Mouse (Mus musculus): Measurements from ENCODE around the gene Mcrip2. TPM values are rescaled to one million over a fixed set of nuclear protein-coding genes. Genes with fewer than 3 reads are reported as not detected.
A peak's percentile ranks its signal among the peaks of the same experiment; 100 is the strongest.

Gene Mcrip2
- polyA plus RNA-seq, 1 experiment from 2014 or later = 70.3 TPM

- no peak overlapping the region for H3K4me3 ChIP-seq
- no peak for ATAC-seq
- no peaks in the 10 kb centered on the region for H3K9me3 ChIP-seq (replicated peaks)
- no peak overlapping the region for H3K27ac ChIP-seq
- peaks cover 18% of the 10 kb centered on the region for H3K4me1 ChIP-seq
- no peak overlapping the region for H3K9ac ChIP-seq
- no peaks in the 10 kb centered on the region for H3K27me3 ChIP-seq (replicated peaks)
- H3K4me2 ChIP-seq = no peak overlapping the region
- peaks cover 6% of the 10 kb centered on the region for H3K36me3 ChIP-seq
- WGBS (ENCODE audit: insufficient replicate concordance) = 33% methylated on average over 2 of the region's 2 CpGs
Measured at GRCm38 (mm10) chr17:25895415-25895814, 26.9 kb upstream of the Mcrip2 start.

- Histone ChIP-seq H3K27me3 (replicated peaks) (no peaks in the 10 kb centered on the region), H3K4me2 (no peak overlapping the region)
- ATAC-seq = peak; percentile 72
Measured at GRCm38 (mm10) chr17:25893975-25894617, 25.5 kb upstream of the Mcrip2 start.

GRCm38 (mm10) chr17:25888837-25889236 is 20.3 kb upstream of the Mcrip2 start:
- Histone ChIP-seq H3K4me3 (no peak overlapping the region), H3K27ac (no peak overlapping the region)

More at GRCm38 (mm10) chr17:25893975-25894617, 25.5 kb upstream of the Mcrip2 start:
- Histone ChIP-seq H3K4me3 (no peak overlapping the region), H3K27ac (no peak overlapping the region), H3K4me1 (peaks cover 18% of the 10 kb centered on the region), H3K36me3 (peaks cover 12% of the 10 kb centered on the region), H3K9me3 (replicated peaks) (no peaks in the 10 kb centered on the region), H3K9ac (no peak overlapping the region)
- WGBS (ENCODE audit: insufficient replicate concordance) = 19% methylated on average over 2 of the region's 2 CpGs

GRCm38 (mm10) chr17:25887467-25887866 is 18.9 kb upstream of the Mcrip2 start:
- Histone ChIP-seq H3K36me3 (peaks cover 47% of the 10 kb centered on the region), H3K4me1 (peaks cover 21% of the 10 kb centered on the region), H3K9me3 (replicated peaks) (no peaks in the 10 kb centered on the region), H3K27ac (no peak overlapping the region), H3K27me3 (replicated peaks) (no peaks in the 10 kb centered on the region), H3K4me3 (no peak overlapping the region), H3K9ac (no peak overlapping the region), H3K4me2 (no peak overlapping the region)
- 69% methylated on average over 10 of the region's 10 CpGs for WGBS (ENCODE audit: insufficient replicate concordance)
- ATAC-seq = no peak

More at GRCm38 (mm10) chr17:25888837-25889236, 20.3 kb upstream of the Mcrip2 start:
- 63% methylated on average over 3 of the region's 3 CpGs for WGBS (ENCODE audit: insufficient replicate concordance)
- Histone ChIP-seq H3K27me3 (replicated peaks) (no peaks in the 10 kb centered on the region), H3K4me2 (no peak overlapping the region), H3K4me1 (peaks cover 16% of the 10 kb centered on the region), H3K9ac (no peak overlapping the region), H3K36me3 (peaks cover 33% of the 10 kb centered on the region), H3K9me3 (replicated peaks) (no peaks in the 10 kb centered on the region)
- ATAC-seq = no peak

- H3K9ac ChIP-seq = no peak overlapping the region
- no peak overlapping the region for H3K4me3 ChIP-seq
- H3K27me3 ChIP-seq (replicated peaks) = no peaks in the 10 kb centered on the region
- H3K9me3 ChIP-seq (replicated peaks) = no peaks in the 10 kb centered on the region
- H3K36me3 ChIP-seq = peaks cover 50% of the 10 kb centered on the region
- peaks cover 27% of the 10 kb centered on the region for H3K4me1 ChIP-seq
- no peak overlapping the region for H3K4me2 ChIP-seq
- H3K27ac ChIP-seq = no peak overlapping the region
- no peak for ATAC-seq
Measured at GRCm38 (mm10) chr17:25886806-25887205, 18.2 kb upstream of the Mcrip2 start.

- ATAC-seq = no peak
- 52% methylated on average over 4 of the region's 4 CpGs for WGBS (ENCODE audit: insufficient replicate concordance)
- no peak overlapping the region for H3K4me3 ChIP-seq
Measured at GRCm38 (mm10) chr17:25885636-25886035, 17.1 kb upstream of the Mcrip2 start.

GRCm38 (mm10) chr17:25883824-25884223 is 15.3 kb upstream of the Mcrip2 start:
- Histone ChIP-seq H3K36me3 (peaks cover 53% of the 10 kb centered on the region), H3K4me1 (peaks cover 41% of the 10 kb centered on the region), H3K4me2 (no peak overlapping the region), H3K9ac (no peak overlapping the region), H3K9me3 (replicated peaks) (no peaks in the 10 kb centered on the region), H3K4me3 (no peak overlapping the region), H3K27me3 (replicated peaks) (no peaks in the 10 kb centered on the region), H3K27ac (no peak overlapping the region)
- 75% methylated on average over 3 of the region's 3 CpGs for WGBS (ENCODE audit: insufficient replicate concordance)
- no peak for ATAC-seq

More at GRCm38 (mm10) chr17:25885636-25886035, 17.1 kb upstream of the Mcrip2 start:
- H3K9me3 ChIP-seq (replicated peaks) = no peaks in the 10 kb centered on the region
- peaks cover 38% of the 10 kb centered on the region for H3K4me1 ChIP-seq
- no peak overlapping the region for H3K9ac ChIP-seq
- no peaks in the 10 kb centered on the region for H3K27me3 ChIP-seq (replicated peaks)
- H3K4me2 ChIP-seq = no peak overlapping the region
- H3K27ac ChIP-seq = no peak overlapping the region
- H3K36me3 ChIP-seq = peaks cover 54% of the 10 kb centered on the region

GRCm38 (mm10) chr17:25883268-25883667 is 14.7 kb upstream of the Mcrip2 start:
- H3K9ac ChIP-seq = no peak overlapping the region
- H3K9me3 ChIP-seq (replicated peaks) = no peaks in the 10 kb centered on the region
- no peak overlapping the region for H3K27ac ChIP-seq
- H3K4me3 ChIP-seq = no peak overlapping the region
- H3K36me3 ChIP-seq = peaks cover 55% of the 10 kb centered on the region
- no peak overlapping the region for H3K4me2 ChIP-seq
- H3K4me1 ChIP-seq = peaks cover 41% of the 10 kb centered on the region
- no peak for ATAC-seq
- no peaks in the 10 kb centered on the region for H3K27me3 ChIP-seq (replicated peaks)
- WGBS (ENCODE audit: insufficient replicate concordance) = 85% methylated on average over 8 of the region's 8 CpGs

GRCm38 (mm10) chr17:25882306-25882705 is 13.7 kb upstream of the Mcrip2 start:
- WGBS (ENCODE audit: insufficient replicate concordance) = 40% methylated on average over 5 of the region's 5 CpGs
- Histone ChIP-seq H3K9me3 (replicated peaks) (no peaks in the 10 kb centered on the region), H3K27ac (peak overlapping the region; percentile 67; the same call in 1 of the 2 replicates), H3K4me3 (no peak overlapping the region), H3K9ac (no peak overlapping the region), H3K36me3 (peaks cover 54% of the 10 kb centered on the region), H3K4me1 (peaks cover 44% of the 10 kb centered on the region), H3K4me2 (no peak overlapping the region), H3K27me3 (replicated peaks) (no peaks in the 10 kb centered on the region)
- peak; percentile 59 for ATAC-seq

- H3K4me2 ChIP-seq = no peak overlapping the region
- 67% methylated on average over 4 of the region's 4 CpGs for WGBS (ENCODE audit: insufficient replicate concordance)
- no peak overlapping the region for H3K9ac ChIP-seq
- H3K4me3 ChIP-seq = no peak overlapping the region
- H3K9me3 ChIP-seq (replicated peaks) = no peaks in the 10 kb centered on the region
- H3K27me3 ChIP-seq (replicated peaks) = no peaks in the 10 kb centered on the region
- peaks cover 44% of the 10 kb centered on the region for H3K4me1 ChIP-seq
- H3K27ac ChIP-seq = peak overlapping the region; percentile 67
- H3K36me3 ChIP-seq = peaks cover 54% of the 10 kb centered on the region
- no peak for ATAC-seq
Measured at GRCm38 (mm10) chr17:25881691-25882090, 13.1 kb upstream of the Mcrip2 start.

- H3K4me1 ChIP-seq = peaks cover 44% of the 10 kb centered on the region
- no peaks in the 10 kb centered on the region for H3K27me3 ChIP-seq (replicated peaks)
- H3K4me3 ChIP-seq = no peak overlapping the region
- no peaks in the 10 kb centered on the region for H3K9me3 ChIP-seq (replicated peaks)
- peaks cover 54% of the 10 kb centered on the region for H3K36me3 ChIP-seq
- WGBS (ENCODE audit: insufficient replicate concordance) = 35% methylated on average over 5 of the region's 5 CpGs
- H3K9ac ChIP-seq = no peak overlapping the region
- peak overlapping the region; percentile 67 for H3K27ac ChIP-seq
- ATAC-seq = peak; percentile 3; the same call in 1 of the 2 replicates
- no peak overlapping the region for H3K4me2 ChIP-seq
Measured at GRCm38 (mm10) chr17:25880913-25881641, 12.5 kb upstream of the Mcrip2 start.

GRCm38 (mm10) chr17:25880196-25880910 is 11.8 kb upstream of the Mcrip2 start, which contains the start of gene Wfikkn1:
Gene Wfikkn1, minus strand, starts transcription at chr17:25880858.
- no peaks in the 10 kb centered on the region for H3K27me3 ChIP-seq (replicated peaks)
- peak; percentile 19; the same call in 1 of the 2 replicates for ATAC-seq
- no peak within 1 kb of the TSS for H3K4me2 ChIP-seq
- peaks cover 54% of the 10 kb centered on the region for H3K36me3 ChIP-seq
- 61% methylated on average over 5 of the region's 5 CpGs for WGBS (ENCODE audit: insufficient replicate concordance)
- no peaks in the 10 kb centered on the region for H3K9me3 ChIP-seq (replicated peaks)
- H3K4me3 ChIP-seq = no peak within 1 kb of the TSS
- H3K9ac ChIP-seq = no peak within 1 kb of the TSS
- H3K27ac ChIP-seq = peak within 1 kb of the TSS; percentile 67
- peaks cover 45% of the 10 kb centered on the region for H3K4me1 ChIP-seq
